Comparison of ENCODE assay signal across 16 mouse cellular contexts in genomic region chr6:128181176-128181575, GRCm38 (mm10).
"Had no signal": no experiment of that assay in that cellular context is flagged by ENCODE, and none has a peak within 500 bp of the region (broad histone marks: within the 10 kb centered on the region; RNA-seq: fewer than 3 reads in every experiment).

No protein-coding gene starts in this region.

- H3K4me3 ChIP-seq: lung, embryonic 15.5 days; megakaryocyte, embryonic 14.5 days; neural tube, embryonic 12.5 days; stomach, embryonic 15.5 days had no signal

- H3K4me1 ChIP-seq: neural tube, embryonic 12.5 days; stomach, embryonic 15.5 days had no signal

- H3K36me3 ChIP-seq: lung, embryonic 15.5 days; neural tube, embryonic 12.5 days; stomach, embryonic 15.5 days had no signal

- DNase-seq: liver, postnatal 0 days; lung, adult 2 months; lung, postnatal 14 days; lung, postnatal 36 days; midbrain, embryonic 14.5 days; right cerebral cortex, postnatal 14 days; thymus, adult 2 months; thymus, postnatal 25 days; thymus, postnatal 4 days had no signal

- H3K27me3 ChIP-seq: lung, embryonic 15.5 days; neural tube, embryonic 12.5 days; stomach, embryonic 15.5 days had no signal

- H3K27ac ChIP-seq: lung, embryonic 15.5 days; macrophage; neural tube, embryonic 12.5 days; stomach, embryonic 15.5 days; stomach, postnatal 0 days had no signal

- H3K9ac ChIP-seq: liver, postnatal 0 days; lung, embryonic 15.5 days; neural tube, embryonic 12.5 days; stomach, embryonic 15.5 days had no signal

- ATAC-seq: liver, postnatal 0 days had no signal

- H3K4me2 ChIP-seq: lung, embryonic 15.5 days; midbrain, embryonic 11.5 days; neural tube, embryonic 12.5 days; stomach, embryonic 15.5 days had no signal

- H3K9me3 ChIP-seq: lung, embryonic 15.5 days; neural tube, embryonic 12.5 days; stomach, embryonic 15.5 days had no signal
